Mouse (Mus musculus): Measurements from ENCODE around the gene Nfkbia. TPM values are rescaled to one million over a fixed set of nuclear protein-coding genes. Genes with fewer than 3 reads are reported as not detected.
A peak's percentile ranks its signal among the peaks of the same experiment; 100 is the strongest.

Gene Nfkbia
- polyA plus RNA-seq, 1 experiment from 2014 or later = 38.5 TPM

- DNase-seq (peak; percentile 69), ATAC-seq (peak; percentile 88)
Observed at GRCm38 (mm10) chr12:55480471-55481153, 11.8 kb downstream of the Nfkbia start.

GRCm38 (mm10) chr12:55478901-55479300 is 13.5 kb downstream of the Nfkbia start:
- Histone ChIP-seq H3K4me2 (ENCODE audit: low read depth, low read length) (no peak overlapping the region), H3K27ac (ENCODE audit: low read depth) (no peak overlapping the region), H3K4me3 (ENCODE audit: low read depth, low read length) (no peak overlapping the region), H3K4me1 (ENCODE audit: insufficient read depth) (peaks cover 10% of the 10 kb centered on the region), H3K27me3 (ENCODE audit: insufficient read depth, low read length) (no peaks in the 10 kb centered on the region), H3K36me3 (replicated peaks; ENCODE audit: insufficient read depth, low read length) (no peaks in the 10 kb centered on the region), H3K9ac (replicated peaks) (no peak overlapping the region), H3K9me3 (ENCODE audit: low read length) (no peaks in the 10 kb centered on the region)
- ATAC-seq = peak; percentile 44; the same call in 1 of the 2 replicates
- no peak for DNase-seq
- 65% methylated on average over 3 of the region's 3 CpGs for WGBS (ENCODE audit: insufficient replicate concordance)
- TF ChIP-seq CTCF (IDR thresholded peaks at IDR 0.05; ENCODE audit: low read depth) (no peak), EP300 (IDR thresholded peaks at IDR 0.05; ENCODE audit: low read depth) (no peak)

More at GRCm38 (mm10) chr12:55480471-55481153, 11.8 kb downstream of the Nfkbia start:
- Histone ChIP-seq H3K27ac (ENCODE audit: low read depth) (peak overlapping the region; percentile 60), H3K4me3 (ENCODE audit: low read depth, low read length) (no peak overlapping the region), H3K4me2 (ENCODE audit: low read depth, low read length) (no peak overlapping the region), H3K9ac (replicated peaks) (no peak overlapping the region), H3K36me3 (replicated peaks; ENCODE audit: insufficient read depth, low read length) (no peaks in the 10 kb centered on the region; the same call in 1 of the 2 replicates), H3K27me3 (ENCODE audit: insufficient read depth, low read length) (no peaks in the 10 kb centered on the region), H3K4me1 (ENCODE audit: insufficient read depth) (peaks cover 4% of the 10 kb centered on the region), H3K9me3 (ENCODE audit: low read length) (no peaks in the 10 kb centered on the region)
- TF ChIP-seq EP300 (IDR thresholded peaks at IDR 0.05; ENCODE audit: low read depth) (no peak), CTCF (IDR thresholded peaks at IDR 0.05; ENCODE audit: low read depth) (no peak)
- 58% methylated on average over 2 of the region's 2 CpGs for WGBS (ENCODE audit: insufficient replicate concordance)

- Histone ChIP-seq H3K9me3 (ENCODE audit: low read length) (no peaks in the 10 kb centered on the region), H3K4me3 (ENCODE audit: low read depth, low read length) (no peak overlapping the region)
- 56% methylated on average over 13 of the region's 13 CpGs for WGBS (ENCODE audit: insufficient replicate concordance)
Observed at GRCm38 (mm10) chr12:55474209-55474583, 18.3 kb downstream of the Nfkbia start.

GRCm38 (mm10) chr12:55473250-55474208 is 18.9 kb downstream of the Nfkbia start:
- WGBS (ENCODE audit: insufficient replicate concordance) = 15% methylated on average over 8 of the region's 8 CpGs
- no peak overlapping the region for H3K9ac ChIP-seq (replicated peaks)
- peak overlapping the region; percentile 64 for H3K27ac ChIP-seq (ENCODE audit: low read depth)
- no peaks in the 10 kb centered on the region for H3K9me3 ChIP-seq (ENCODE audit: low read length)
- TF ChIP-seq EP300 (IDR thresholded peaks at IDR 0.05; ENCODE audit: low read depth) = peak; percentile 70
- TF ChIP-seq CTCF (IDR thresholded peaks at IDR 0.05; ENCODE audit: low read depth) = no peak
- 0 out of 2 replicates have a peak overlapping the region, but pooled peaks have one; percentile 23 for H3K4me2 ChIP-seq (ENCODE audit: low read depth, low read length)
- DNase-seq (peak; percentile 56), ATAC-seq (peak; percentile 75)
- no peaks in the 10 kb centered on the region for H3K27me3 ChIP-seq (ENCODE audit: insufficient read depth, low read length)
- no peaks in the 10 kb centered on the region for H3K36me3 ChIP-seq (replicated peaks; ENCODE audit: insufficient read depth, low read length)
- peaks cover 20% of the 10 kb centered on the region for H3K4me1 ChIP-seq (ENCODE audit: insufficient read depth)
- H3K4me3 ChIP-seq (ENCODE audit: low read depth, low read length) = no peak overlapping the region

More at GRCm38 (mm10) chr12:55474209-55474583, 18.3 kb downstream of the Nfkbia start:
- Histone ChIP-seq H3K27ac (ENCODE audit: low read depth) (peak overlapping the region; percentile 64; the same call in 1 of the 2 replicates), H3K9ac (replicated peaks) (no peak overlapping the region), H3K27me3 (ENCODE audit: insufficient read depth, low read length) (no peaks in the 10 kb centered on the region), H3K4me1 (ENCODE audit: insufficient read depth) (peaks cover 20% of the 10 kb centered on the region), H3K36me3 (replicated peaks; ENCODE audit: insufficient read depth, low read length) (no peaks in the 10 kb centered on the region), H3K4me2 (ENCODE audit: low read depth, low read length) (0 out of 2 replicates have a peak overlapping the region, but pooled peaks have one; percentile 23)
- TF ChIP-seq EP300 (IDR thresholded peaks at IDR 0.05; ENCODE audit: low read depth) (no peak), CTCF (IDR thresholded peaks at IDR 0.05; ENCODE audit: low read depth) (no peak)
- no peak for DNase-seq
- peak; percentile 24; the same call in 1 of the 2 replicates for ATAC-seq

- Histone ChIP-seq H3K9me3 (ENCODE audit: low read length) (no peaks in the 10 kb centered on the region), H3K4me1 (ENCODE audit: insufficient read depth) (peaks cover 33% of the 10 kb centered on the region), H3K36me3 (replicated peaks; ENCODE audit: insufficient read depth, low read length) (no peaks in the 10 kb centered on the region), H3K27ac (ENCODE audit: low read depth) (no peak overlapping the region), H3K27me3 (ENCODE audit: insufficient read depth, low read length) (peaks cover 7% of the 10 kb centered on the region; the same call in 1 of the 2 replicates), H3K4me2 (ENCODE audit: low read depth, low read length) (no peak overlapping the region), H3K4me3 (ENCODE audit: low read depth, low read length) (no peak overlapping the region), H3K9ac (replicated peaks) (no peak overlapping the region)
- WGBS (ENCODE audit: insufficient replicate concordance) = 78% methylated on average over 9 of the region's 9 CpGs
- TF ChIP-seq CTCF (IDR thresholded peaks at IDR 0.05; ENCODE audit: low read depth) = no peak
- no peak for TF ChIP-seq EP300 (IDR thresholded peaks at IDR 0.05; ENCODE audit: low read depth)
- DNase-seq (no peak), ATAC-seq (no peak)
Observed at GRCm38 (mm10) chr12:55471344-55471743, 21.1 kb downstream of the Nfkbia start.

GRCm38 (mm10) chr12:55470442-55470841 is 22.0 kb downstream of the Nfkbia start:
- H3K9ac ChIP-seq (replicated peaks) = no peak overlapping the region
- peaks cover 10% of the 10 kb centered on the region; the same call in 1 of the 2 replicates for H3K27me3 ChIP-seq (ENCODE audit: insufficient read depth, low read length)
- 61% methylated on average over 5 of the region's 5 CpGs for WGBS (ENCODE audit: insufficient replicate concordance)
- H3K4me3 ChIP-seq (ENCODE audit: low read depth, low read length) = no peak overlapping the region
- DNase-seq = no peak
- TF ChIP-seq CTCF (IDR thresholded peaks at IDR 0.05; ENCODE audit: low read depth) (no peak), EP300 (IDR thresholded peaks at IDR 0.05; ENCODE audit: low read depth) (no peak)
- no peak overlapping the region for H3K27ac ChIP-seq (ENCODE audit: low read depth)
- no peak for ATAC-seq
- H3K4me2 ChIP-seq (ENCODE audit: low read depth, low read length) = no peak overlapping the region
- peaks cover 42% of the 10 kb centered on the region for H3K4me1 ChIP-seq (ENCODE audit: insufficient read depth)
- H3K36me3 ChIP-seq (replicated peaks; ENCODE audit: insufficient read depth, low read length) = no peaks in the 10 kb centered on the region
- no peaks in the 10 kb centered on the region for H3K9me3 ChIP-seq (ENCODE audit: low read length)

All from liver, postnatal 0 days (tissue).